Mouse (Mus musculus) gastrocnemius, postnatal 10 days (tissue): ENCODE results near the gene Gm20696. TPM values are rescaled to one million over a fixed set of nuclear protein-coding genes. Genes with fewer than 3 reads are reported as not detected.

ENCODE experiments used
- DNase-seq: peaks from one replicate; pipeline ENCODE4 v3.0.0; 2021; ENCODE audit warnings: mixed read lengths
- total RNA-seq, 2 experiments: library from RNA; stranded (reverse); gene quantifications; 2 replicates each; pipeline ENCODE4 v1.2.3; 2021

The Gm20696 gene
- total RNA-seq, 2 experiments from 2014 or later: 2.0 to 3.9 TPM

DNA sequence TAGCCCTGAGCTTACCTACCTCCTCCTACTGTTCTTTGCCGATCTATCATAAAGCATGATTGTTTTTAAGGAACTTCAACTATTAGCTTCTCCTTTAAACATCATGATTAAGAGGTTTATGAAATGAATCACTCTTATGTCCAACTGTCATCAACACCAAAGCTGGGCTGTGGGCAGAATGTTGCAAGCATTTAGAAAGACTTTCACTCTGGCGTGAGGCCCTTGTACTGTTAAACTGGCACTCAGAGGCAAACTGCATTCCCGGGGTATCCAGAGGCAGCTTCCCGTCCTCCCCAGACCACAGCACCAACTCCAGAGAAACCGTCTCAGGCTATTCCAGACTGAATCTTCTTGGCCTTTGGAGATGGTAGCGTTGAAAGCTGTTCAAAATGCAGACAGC lies 230.2 kb downstream of the Gm20696 start:
- no peak for DNase-seq

DNA sequence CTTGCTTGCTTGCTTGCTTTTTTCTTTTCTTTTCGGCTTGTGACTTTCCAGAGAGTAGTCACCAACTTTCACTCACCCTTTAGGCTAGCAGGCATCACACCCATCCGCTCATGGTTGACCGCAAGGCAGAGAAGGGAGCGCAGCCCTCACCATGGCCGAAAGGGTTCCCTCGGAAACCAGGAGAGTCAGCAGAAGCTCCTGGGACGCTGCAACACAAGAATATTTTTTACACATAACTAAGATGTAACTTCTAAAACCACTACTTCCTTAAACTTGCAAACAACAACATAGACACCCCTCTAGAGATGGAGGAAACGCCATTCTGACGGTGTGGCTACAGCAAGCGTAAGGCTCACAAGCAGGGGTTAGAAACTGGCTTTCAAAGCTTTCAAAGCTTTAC lies 231.5 kb downstream of the Gm20696 start:
- no peak for DNase-seq

DNA sequence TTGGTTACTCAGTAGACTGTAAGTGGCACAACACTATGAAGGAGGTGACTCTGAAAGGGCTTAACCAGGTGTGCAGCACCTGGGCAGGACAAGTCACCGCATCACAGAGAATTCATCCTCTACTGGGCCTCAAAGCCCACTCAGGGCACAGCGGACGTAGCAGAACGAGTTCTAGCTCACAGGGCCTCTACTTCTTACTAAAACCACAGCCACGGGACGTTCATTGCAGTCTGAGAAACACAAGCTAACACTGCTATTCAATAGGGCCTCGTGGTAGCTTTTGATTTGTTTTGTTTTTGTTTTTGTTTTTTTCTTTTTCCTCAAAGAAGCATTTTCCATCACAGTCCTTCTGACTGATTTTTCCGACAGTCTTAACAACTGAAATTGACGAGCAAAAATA lies 233.6 kb downstream of the Gm20696 start:
- DNase-seq: no peak

DNA sequence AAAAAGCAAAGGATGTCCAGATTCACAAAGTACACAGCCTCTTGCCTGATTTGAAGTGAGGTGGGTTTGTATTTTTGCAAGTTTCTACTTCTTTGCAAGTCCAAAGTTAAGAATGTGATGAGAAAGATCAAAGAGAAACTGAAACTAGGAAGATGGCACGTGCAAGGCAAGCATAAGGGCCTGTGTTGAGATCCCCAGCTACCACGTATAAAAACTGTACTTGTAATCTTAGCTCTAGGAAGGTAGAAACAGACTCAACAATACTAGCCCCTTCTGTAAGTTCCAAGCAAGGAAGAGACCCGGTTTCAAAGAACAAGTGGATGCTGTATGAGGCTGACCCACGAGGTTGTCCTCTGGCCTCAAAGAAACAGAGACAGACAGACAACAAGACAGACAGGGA lies 234.7 kb downstream of the Gm20696 start:
- DNase-seq: no peak

DNA sequence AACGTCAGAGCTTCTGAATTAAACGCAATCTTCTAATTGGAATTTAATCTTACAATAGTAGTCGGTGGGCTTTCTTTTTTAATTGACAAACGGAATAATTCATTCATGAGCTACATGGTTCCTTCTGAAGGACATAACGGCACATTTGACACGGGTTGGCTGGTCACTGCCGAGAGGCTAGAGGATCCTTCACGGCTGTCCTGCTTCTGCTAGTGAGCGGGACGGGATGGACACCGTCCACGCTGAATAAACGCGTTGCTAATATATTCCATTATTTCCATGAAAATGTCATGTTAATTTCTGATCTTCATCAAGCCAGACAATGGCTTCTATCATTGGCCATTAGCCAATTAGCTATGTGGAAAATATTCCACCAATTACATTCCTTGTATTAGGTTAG lies 236.0 kb downstream of the Gm20696 start:
- DNase-seq: no peak

DNA sequence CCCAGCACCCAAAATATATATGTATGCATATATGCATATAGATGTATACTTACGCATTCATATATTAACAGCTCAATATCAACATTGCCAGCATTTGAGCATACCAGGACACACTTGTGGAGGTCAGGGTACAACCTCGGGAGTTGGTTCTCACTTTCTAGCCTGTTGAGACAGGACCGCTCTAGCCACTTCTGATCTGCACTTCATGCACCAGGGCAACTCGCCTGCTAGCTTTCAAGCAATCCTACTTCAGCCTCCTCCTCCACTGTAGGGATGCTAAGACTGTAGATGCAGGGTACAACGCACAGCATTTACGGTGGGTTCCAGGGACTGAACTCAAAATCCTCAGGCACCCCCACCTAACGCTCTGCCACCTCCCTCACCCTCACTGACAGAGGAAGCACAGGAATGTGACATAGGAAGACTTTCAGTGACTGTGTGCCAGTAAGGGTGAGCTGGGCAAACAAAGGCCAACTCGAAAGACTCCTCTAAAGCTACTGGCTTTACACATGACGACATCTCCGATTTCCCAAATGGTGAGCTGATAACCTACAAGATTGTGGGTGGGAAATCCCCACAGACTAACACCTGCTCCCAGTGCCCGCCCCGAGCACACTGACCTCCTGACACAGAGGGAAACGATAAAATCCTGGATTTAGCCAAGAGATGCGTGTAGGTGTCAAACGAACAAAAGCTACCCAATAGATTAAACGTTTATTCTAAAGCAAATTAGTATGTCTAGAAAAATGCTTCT lies 237.0 kb downstream of the Gm20696 start:
- no peak for DNase-seq

DNA sequence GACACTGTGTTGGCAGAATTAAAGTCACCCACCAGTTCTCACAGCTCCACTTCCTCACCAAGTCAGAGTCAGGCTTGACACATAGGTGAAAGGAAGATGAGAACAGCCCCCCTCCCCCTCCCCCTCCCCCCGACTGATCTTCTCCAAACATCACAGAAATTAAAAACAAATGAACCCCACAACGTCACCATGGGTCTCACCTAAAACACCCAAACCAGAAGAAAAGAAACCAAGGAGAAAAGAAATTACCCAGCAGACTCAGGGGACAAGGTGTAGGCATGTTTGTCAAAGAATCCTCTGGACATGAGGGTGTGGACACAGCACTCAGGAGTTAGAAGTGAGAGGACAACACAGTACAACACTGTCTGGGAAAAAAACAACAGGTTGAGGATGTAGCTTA lies 237.6 kb downstream of the Gm20696 start:
- DNase-seq: no peak

DNA sequence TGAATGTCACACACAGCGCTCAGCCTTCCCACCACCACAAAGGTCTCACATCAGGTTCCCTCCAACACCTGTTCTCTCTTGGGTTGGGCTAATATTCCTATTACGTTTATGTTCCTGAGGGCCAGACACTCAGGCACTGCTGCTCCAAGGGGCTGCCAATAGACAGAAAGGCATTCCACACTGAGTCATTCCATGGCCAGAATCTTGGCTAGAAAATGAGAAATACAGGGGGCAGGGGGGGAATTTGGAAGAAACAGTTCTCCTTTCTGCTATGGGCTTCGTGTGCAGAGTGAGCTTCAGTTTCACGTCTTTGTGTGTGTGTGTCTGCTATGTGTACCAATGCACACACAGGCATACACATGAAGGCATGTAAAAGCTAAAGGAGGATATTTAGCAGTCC lies 239.3 kb downstream of the Gm20696 start:
- no peak for DNase-seq

DNA sequence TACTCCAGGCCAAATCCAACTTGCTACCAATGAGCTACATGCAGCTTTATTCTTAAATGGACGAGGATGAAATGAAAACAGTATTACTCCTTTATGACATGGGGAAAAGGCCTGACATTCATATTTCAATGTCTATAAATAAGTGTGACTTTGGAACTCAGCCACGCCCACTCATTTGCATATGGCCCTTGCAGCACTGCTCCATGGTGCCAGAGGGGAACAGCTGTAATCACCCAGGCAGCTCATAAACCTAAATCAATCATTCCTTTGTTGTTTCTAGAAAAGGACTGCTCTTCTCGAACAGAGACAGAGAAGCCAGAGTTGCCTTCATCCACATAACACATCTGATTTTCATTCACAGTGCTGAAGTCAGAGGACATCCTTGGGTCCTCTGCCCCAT lies 241.6 kb downstream of the Gm20696 start:
- no peak for DNase-seq

DNA sequence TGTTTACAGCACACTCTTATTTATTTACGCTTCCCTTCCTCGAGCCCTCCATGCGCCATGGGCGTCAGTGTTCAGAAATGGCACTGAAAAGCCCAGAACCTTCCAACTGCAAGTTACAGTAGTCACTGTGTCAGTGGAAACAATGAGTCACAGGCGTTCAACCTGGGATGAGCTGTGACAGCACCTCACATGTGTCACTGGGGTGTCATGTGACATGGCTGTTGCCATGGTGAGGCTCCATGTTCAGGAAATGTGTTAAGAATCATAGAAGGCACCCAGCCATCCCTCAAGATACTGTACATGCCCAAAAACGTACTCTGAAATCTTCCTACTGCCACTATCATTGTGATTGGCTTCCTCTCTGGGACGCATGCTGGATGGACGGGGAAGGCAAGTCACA lies 245.9 kb downstream of the Gm20696 start:
- no peak for DNase-seq

DNA sequence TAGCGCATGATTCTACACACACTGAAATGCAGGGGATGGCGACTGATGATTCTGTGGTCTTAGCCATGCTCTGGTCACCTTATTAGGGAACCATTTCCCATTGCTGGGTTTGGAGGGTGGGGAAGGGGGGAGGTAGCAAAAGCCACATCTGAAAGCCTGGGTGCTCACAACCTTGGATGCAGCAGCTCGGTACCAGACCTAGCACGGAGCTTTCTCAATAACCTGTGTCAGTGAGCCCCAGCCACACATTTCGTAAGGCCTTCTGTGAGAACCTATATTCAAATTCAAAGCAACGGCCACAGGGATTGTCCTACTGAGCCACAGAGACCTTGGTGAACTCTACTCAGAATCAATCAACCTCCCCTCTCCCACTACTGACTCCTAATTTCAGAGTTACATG lies 254.0 kb downstream of the Gm20696 start:
- DNase-seq: no peak

DNA sequence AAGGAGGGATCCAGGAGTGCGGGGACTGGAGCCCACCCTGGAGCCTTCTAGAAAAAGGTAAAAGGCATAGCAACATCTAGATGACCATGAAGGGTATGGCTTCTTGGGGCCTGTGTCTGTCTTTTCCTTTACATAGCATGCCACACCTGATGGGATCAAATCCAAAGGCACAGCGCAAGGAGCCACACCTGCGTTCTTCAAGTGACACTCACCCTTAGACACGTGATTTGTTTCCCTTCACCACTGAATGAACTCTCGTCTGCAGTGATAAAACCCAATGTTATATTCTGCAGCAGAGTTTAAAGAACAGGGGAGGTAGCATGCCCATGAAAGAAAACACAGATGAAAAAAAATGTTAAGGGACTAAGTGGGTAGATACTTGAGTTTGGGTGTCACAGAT lies 257.0 kb downstream of the Gm20696 start:
- DNase-seq: no peak

DNA sequence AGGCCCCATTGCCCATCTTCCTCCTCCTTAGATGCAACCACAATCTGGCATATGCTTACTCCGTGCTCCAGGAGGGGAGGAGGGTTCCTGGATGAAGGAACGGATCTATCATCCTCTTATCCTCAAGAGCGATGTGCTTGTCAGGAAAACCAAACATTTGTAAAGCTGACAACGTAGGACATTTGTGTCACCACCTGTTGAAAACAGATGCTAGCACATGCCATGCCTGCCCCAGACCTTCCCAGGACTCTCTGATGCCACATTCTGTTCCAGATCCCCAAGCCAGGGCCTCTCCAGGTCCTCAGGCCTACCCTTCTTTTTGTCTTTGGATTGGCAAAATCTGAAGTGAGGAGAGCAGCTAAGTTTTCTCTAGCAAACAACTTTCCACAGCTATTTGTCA lies 257.7 kb downstream of the Gm20696 start:
- no peak for DNase-seq

DNA sequence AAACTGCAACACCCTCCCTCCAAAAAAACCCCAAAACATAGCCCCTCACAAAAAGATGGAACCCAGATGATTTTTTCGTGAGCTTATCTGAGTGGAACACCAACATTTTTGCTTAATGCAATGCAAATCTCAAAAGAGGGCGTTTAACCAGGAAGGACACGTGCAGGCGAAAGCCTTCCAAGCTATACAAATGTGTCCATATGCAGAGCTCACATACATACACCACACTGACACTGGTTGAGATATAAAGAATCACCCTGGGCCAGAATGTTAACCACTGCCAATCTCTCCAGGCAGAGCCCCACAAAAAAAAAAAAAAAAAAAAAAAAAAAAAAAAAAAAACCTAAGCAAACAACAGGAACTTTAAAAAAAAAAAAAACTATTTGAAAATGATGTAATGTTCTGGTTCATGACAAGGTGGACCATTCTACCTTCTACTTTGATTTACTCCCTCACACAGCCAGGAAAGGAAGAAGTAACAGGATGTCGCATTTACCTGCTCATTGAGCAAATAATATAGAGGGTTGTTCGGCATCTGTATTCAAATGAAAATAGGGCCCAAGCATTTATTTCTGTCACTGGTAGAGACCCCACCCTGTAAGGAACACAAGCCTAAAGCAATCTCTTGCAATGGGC lies 262.7 kb downstream of the Gm20696 start:
- DNase-seq: no peak

DNA sequence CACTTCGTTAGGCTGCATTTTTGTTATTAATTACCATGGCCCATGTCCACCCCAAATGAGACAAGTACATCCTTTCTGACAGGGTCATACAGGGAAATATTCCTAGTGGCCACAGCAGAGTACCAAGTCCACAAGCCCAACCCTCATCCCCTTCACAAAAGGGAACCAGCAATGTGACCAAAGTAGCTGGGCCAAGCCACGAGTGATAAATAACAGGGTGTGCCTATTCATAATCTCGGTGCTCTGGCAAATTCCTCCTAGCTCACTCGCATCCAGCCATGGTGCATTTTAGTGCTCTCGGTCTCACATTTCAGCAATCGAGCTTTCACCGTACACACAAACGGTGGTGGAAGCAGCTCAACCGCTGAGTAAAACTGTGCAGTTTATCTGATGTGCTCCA lies 263.7 kb downstream of the Gm20696 start:
- no peak for DNase-seq

DNA sequence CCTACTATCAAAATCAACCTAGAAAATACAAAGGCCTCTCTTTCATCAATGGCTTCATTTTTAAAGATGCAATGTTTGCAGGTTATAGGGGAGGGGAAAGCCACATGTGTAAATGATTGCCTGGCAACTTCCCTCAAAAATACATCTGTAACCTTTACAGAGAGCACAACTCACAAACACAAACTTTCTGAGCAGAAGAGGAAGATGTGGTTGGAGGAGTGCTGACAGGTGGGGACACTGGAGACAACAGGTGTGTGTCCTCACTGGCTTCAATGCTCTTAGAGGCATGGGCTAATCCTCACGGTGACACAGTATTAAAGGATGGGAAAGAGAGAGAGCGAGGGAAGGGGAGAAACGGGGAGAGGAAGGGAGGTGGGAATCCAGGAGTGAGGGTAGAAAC lies 264.2 kb downstream of the Gm20696 start:
- no peak for DNase-seq

DNA sequence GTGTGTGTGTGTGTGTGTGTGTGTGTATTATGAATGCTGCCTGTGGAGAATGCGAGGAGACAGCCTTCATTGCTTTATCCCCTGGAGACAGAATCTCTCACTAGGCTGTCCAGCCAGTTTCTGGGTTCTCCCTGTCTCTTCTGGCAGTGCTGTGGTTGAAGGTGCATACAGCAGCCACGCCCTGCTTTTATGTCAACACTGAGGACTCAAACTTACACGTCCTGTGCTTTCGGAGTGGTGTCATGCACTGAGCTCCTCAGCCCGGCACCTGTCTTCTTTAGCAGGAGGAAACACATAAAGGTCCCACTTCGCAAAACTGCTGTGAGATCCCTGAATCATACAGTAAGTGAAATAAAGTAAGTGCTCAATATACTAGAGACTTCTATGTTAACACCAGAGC lies 264.8 kb downstream of the Gm20696 start:
- DNase-seq: no peak

DNA sequence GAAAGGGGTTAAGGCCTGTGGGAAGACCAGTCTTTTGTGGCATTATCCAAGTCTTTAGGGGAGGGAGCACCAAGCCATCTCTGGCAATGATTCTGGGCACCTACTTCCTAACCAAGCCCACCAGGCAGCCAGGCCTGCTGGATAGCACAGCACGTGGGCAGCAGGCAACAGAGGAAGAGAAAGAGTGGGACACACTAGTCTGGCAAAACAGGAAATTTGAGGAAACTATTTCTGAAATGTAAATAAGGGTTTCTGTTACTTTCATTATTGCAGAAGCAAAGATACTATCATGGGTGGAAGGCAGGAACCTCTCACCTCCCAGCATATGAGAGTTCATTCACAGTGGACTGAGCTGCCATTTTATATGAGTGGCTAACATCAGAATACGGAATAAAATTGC lies 265.4 kb downstream of the Gm20696 start:
- DNase-seq: no peak

DNA sequence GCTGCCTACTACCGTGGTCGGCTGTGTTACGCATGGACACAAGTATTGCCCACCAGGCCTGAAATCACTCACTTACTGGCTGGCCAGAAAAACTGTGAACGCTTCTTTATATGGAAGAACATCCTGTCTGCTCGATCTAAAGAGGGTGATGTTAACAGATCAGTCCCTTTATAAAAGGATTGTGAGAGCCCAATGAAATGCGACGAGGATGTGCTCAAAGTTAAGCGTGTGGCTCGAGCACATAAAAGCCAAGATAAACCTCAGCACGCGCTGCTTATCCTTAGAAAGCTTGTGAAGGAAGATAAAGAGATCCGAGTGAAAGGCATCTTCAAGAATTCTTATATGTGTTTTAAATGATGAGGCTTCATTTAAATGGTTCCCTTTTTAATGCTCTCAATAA lies 270.9 kb downstream of the Gm20696 start:
- no peak for DNase-seq

DNA sequence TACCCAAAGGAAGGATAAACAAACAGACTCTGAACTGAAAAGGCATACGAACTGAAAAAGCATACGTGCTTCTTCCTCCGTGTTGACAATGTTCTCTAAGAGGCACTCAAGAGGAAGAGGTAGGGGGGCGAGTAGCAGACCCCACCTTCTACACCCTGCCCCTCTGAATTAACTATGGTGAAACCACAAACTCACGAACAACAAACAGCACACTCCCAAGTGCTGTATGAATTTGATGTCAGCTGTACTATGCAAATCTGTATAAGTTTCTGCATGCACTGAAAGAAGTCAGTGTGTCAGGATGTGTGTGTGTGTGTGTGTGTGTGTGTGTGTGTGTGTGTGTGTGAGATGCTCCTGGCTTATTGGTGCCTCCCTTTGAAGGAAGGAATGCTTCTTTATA lies 271.8 kb downstream of the Gm20696 start:
- no peak for DNase-seq

DNA sequence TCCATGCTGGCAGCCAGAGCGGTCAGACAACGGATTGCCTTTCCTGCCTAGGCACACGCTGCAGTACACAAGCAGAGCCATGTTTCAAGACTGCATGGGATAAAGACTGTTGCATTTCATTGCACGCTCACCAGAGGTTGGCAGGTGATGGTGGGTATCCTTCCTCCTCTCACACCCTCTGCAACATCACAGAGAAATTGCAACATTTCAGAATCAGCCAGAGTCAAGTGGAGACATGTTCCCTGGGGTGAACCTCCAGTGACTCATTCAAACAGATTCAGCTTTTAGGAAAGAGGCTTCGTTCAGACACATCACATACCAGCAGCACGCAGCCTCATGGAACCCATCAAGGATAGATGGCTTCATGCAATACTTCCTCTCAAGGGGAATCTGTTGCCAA lies 274.1 kb downstream of the Gm20696 start:
- DNase-seq: no peak

DNA sequence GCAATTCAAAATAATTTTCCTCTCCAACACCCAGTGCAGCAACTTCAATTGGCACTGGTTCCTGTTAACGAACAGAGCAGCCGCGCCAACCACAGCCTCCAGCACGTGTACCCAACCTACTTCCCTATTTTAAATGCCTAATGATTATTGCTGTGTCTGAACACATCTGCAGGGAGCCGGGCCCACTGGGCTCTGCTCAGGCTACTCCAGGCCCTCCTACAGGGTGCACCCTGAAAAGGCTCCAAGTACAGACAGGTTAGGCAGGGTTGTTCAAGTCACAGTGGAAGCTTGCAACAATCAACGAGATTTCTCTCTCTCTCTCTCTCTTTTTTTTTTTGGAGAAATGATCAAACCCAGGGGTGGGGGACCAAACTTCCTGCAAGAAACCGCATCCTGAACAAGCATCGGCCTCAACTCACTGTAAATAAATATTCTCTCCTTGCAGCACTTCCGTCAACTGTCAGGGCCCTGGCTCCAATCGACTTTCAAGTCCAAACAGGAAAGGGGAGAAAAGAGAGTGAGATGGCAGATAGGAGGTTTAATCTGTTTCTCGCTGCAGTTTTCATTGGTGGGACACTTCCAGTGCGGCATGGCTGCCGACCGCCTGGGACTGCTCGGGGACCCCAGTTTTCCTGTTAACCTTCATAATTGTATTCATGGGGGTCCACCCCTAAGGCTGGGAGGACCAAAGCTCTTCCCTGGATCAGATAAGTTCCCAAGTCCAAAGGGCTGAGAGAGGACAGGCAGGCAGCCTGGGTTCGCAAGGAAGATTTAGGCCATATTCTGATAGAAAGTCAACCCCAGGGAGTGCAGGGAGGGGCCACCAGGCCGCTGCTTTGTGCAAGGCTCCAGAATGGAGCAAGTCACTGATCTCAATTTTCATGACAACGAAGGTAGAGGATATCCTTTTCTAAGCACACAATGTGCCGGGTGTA lies 277.6 kb downstream of the Gm20696 start:
- DNase-seq: no peak

DNA sequence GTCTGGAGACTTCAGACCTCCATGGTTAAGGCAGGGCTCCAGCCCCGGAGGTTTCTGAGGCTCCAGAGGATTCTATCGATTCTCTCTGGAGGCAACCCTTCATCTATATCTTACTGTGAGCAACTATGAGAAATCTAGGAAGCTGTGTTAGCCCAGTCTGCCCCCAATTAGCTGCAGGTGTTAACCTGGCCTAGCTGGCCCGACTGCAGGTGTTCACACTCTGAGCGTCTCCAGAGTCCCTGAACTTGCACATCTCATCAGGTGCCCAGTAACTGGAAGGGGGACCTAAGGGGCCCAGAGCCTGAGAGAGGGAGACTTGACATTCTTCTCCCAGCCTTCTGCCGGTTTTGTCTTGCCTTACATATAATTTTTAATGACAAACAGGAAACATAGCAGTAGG lies 278.6 kb downstream of the Gm20696 start:
- no peak for DNase-seq
